Mouse (Mus musculus): ENCODE data around the gene Mrps18a. TPM values are rescaled to one million over a fixed set of nuclear protein-coding genes. Genes with fewer than 3 reads are reported as not detected.
A peak's percentile ranks its signal among the peaks of the same experiment; 100 is the strongest.

The Mrps18a gene
- polyA plus RNA-seq, 1 experiment from 2014 or later, result 125 TPM

GRCm38 (mm10) chr17:46168768-46169167 lies 58.0 kb downstream of the Mrps18a start:
- peak; percentile 4 for DNase-seq (ENCODE audit: low spot score)
- Histone ChIP-seq H3K27me3 (ENCODE audit: control insufficient read depth, insufficient read depth, low read length) (no peaks in the 10 kb centered on the region), H3K27ac (ENCODE audit: low read depth, low read length) (no peak overlapping the region), H3K9ac (ENCODE audit: low read length) (no peak overlapping the region), H3K9me3 (ENCODE audit: control insufficient read depth, low read length) (no peaks in the 10 kb centered on the region), H3K36me3 (ENCODE audit: control insufficient read depth, insufficient read depth, low read length) (peaks cover 25% of the 10 kb centered on the region), H3K4me3 (ENCODE audit: low read depth, low read length) (no peak overlapping the region), H3K4me2 (ENCODE audit: low read depth) (no peak overlapping the region), H3K4me1 (ENCODE audit: control insufficient read depth, insufficient read depth, low read length) (no peaks in the 10 kb centered on the region)
- ATAC-seq (ENCODE audit: insufficient read depth, low FRiP score, low TSS enrichment), result no peak
- 93% methylated on average over 5 of the region's 5 CpGs for WGBS

- Histone ChIP-seq H3K4me2 (ENCODE audit: low read depth) (no peak overlapping the region), H3K27ac (ENCODE audit: low read depth, low read length) (no peak overlapping the region), H3K9ac (ENCODE audit: low read length) (no peak overlapping the region), H3K36me3 (ENCODE audit: control insufficient read depth, insufficient read depth, low read length) (peaks cover 24% of the 10 kb centered on the region), H3K4me1 (ENCODE audit: control insufficient read depth, insufficient read depth, low read length) (no peaks in the 10 kb centered on the region), H3K4me3 (ENCODE audit: low read depth, low read length) (no peak overlapping the region), H3K27me3 (ENCODE audit: control insufficient read depth, insufficient read depth, low read length) (no peaks in the 10 kb centered on the region), H3K9me3 (ENCODE audit: control insufficient read depth, low read length) (no peaks in the 10 kb centered on the region)
- ATAC-seq (ENCODE audit: insufficient read depth, low FRiP score, low TSS enrichment) (no peak), DNase-seq (ENCODE audit: low spot score) (no peak)
- WGBS, result 78% methylated on average over 3 of the region's 3 CpGs
These were observed 59.8 kb downstream of the Mrps18a start for GRCm38 (mm10) chr17:46170538-46170937.

Other genes starting within 250 kb of the Mrps18a start
- 2.3 and 3.4 TPM in 2 replicates for gene Vegfa, start 78.6 kb upstream of the Mrps18a start, polyA plus RNA-seq (2014; fragmentation: Nextera tagmentation; extraction: Ambion mirVana)
- 8.9 and 12.6 TPM in 2 replicates for gene Rsph9, start 33.2 kb downstream of the Mrps18a start, polyA plus RNA-seq (2014; fragmentation: Nextera tagmentation; extraction: Ambion mirVana)
- gene Mad2l1bp, start 42.6 kb downstream of the Mrps18a start, polyA plus RNA-seq (2014; fragmentation: Nextera tagmentation; extraction: Ambion mirVana), result 34.3 and 36.0 TPM in 2 replicates
- 23.8 and 27.3 TPM in 2 replicates for gene Gtpbp2, start 50.0 kb downstream of the Mrps18a start, polyA plus RNA-seq (2014; fragmentation: Nextera tagmentation; extraction: Ambion mirVana)
- gene Polh, start 91.7 kb downstream of the Mrps18a start, polyA plus RNA-seq (2014; fragmentation: Nextera tagmentation; extraction: Ambion mirVana), result 8.9 and 9.5 TPM in 2 replicates
- 68.4 and 73.4 TPM in 2 replicates for gene Xpo5, start 91.8 kb downstream of the Mrps18a start, polyA plus RNA-seq (2014; fragmentation: Nextera tagmentation; extraction: Ambion mirVana)
- gene Polr1c, start 137.1 kb downstream of the Mrps18a start, polyA plus RNA-seq (2014; fragmentation: Nextera tagmentation; extraction: Ambion mirVana), result 105 TPM in 2 replicates
- gene Yipf3, start 137.1 kb downstream of the Mrps18a start, polyA plus RNA-seq (2014; fragmentation: Nextera tagmentation; extraction: Ambion mirVana), result 79.4 and 89.9 TPM in 2 replicates
- gene Lrrc73, start 142.5 kb downstream of the Mrps18a start, polyA plus RNA-seq (2014; fragmentation: Nextera tagmentation; extraction: Ambion mirVana), result 1.7 and 2.8 TPM in 2 replicates
- gene Tjap1, start 172.0 kb downstream of the Mrps18a start, polyA plus RNA-seq (2014; fragmentation: Nextera tagmentation; extraction: Ambion mirVana), result 47.6 and 48.8 TPM in 2 replicates
- 1.1 and 1.3 TPM in 2 replicates for gene Dlk2, start 186.4 kb downstream of the Mrps18a start, polyA plus RNA-seq (2014; fragmentation: Nextera tagmentation; extraction: Ambion mirVana)
- gene Abcc10, start 217.4 kb downstream of the Mrps18a start, polyA plus RNA-seq (2014; fragmentation: Nextera tagmentation; extraction: Ambion mirVana), result 5.5 and 8.4 TPM in 2 replicates